Comparison of ENCODE assay signal across 23 mouse cellular contexts in genomic region chr3:109690566-109690965, GRCm38 (mm10).
DNase-seq lines count a peak whose midpoint lies in the region; ATAC-seq and TF ChIP-seq lines count a peak whose summit lies in the region.
"Had no signal": no experiment of that assay in that cellular context is flagged by ENCODE, and none has a peak within 500 bp of the region (broad histone marks: within the 10 kb centered on the region; RNA-seq: fewer than 3 reads in every experiment).

No protein-coding gene starts in this region.

- no peak overlapping the region for H3K4me3 ChIP-seq in forebrain, embryonic 11.5 days (ENCODE audit: low read depth, low read length)
- no peak overlapping the region for H3K4me3 ChIP-seq in forebrain, embryonic 15.5 days
- no peak overlapping the region for H3K4me3 ChIP-seq in forebrain, embryonic 13.5 days
- no peak overlapping the region for H3K4me3 ChIP-seq in forebrain, embryonic 10.5 days
- no peak overlapping the region for H3K4me3 ChIP-seq in midbrain, embryonic 14.5 days (replicated peaks; ENCODE audit: low read depth, low read length)
- no peak overlapping the region for H3K4me3 ChIP-seq in midbrain, embryonic 16.5 days (ENCODE audit: low read depth, low read length)
- H3K4me3 ChIP-seq: embryonic facial prominence, embryonic 10.5 days; embryonic facial prominence, embryonic 12.5 days had no signal

- H3K4me2 ChIP-seq in forebrain, embryonic 11.5 days (ENCODE audit: low read depth, low read length, severe bottlenecking) = no peak overlapping the region
- no peak overlapping the region for H3K4me2 ChIP-seq in forebrain, embryonic 15.5 days (replicated peaks)
- no peak overlapping the region for H3K4me2 ChIP-seq in forebrain, embryonic 13.5 days
- no peak overlapping the region for H3K4me2 ChIP-seq in midbrain, embryonic 14.5 days (ENCODE audit: low read length)
- no peak overlapping the region for H3K4me2 ChIP-seq in midbrain, embryonic 16.5 days (ENCODE audit: low read length)
- H3K4me2 ChIP-seq: embryonic facial prominence, embryonic 12.5 days had no signal

- H3K4me1 ChIP-seq in forebrain, embryonic 11.5 days (replicated peaks; ENCODE audit: control insufficient read depth, insufficient read depth, low read length) = no peaks in the 10 kb centered on the region
- H3K4me1 ChIP-seq in forebrain, embryonic 15.5 days = 0 out of 2 replicates have a peak, but pooled peaks cover 3% of the 10 kb centered on the region
- peaks cover 5% of the 10 kb centered on the region; the same call in 1 of the 2 replicates for H3K4me1 ChIP-seq in forebrain, embryonic 13.5 days
- peaks cover 5% of the 10 kb centered on the region for H3K4me1 ChIP-seq in forebrain, embryonic 10.5 days
- H3K4me1 ChIP-seq in midbrain, embryonic 14.5 days (ENCODE audit: control insufficient read depth, insufficient read depth, low read length) = no peaks in the 10 kb centered on the region
- H3K4me1 ChIP-seq in midbrain, embryonic 16.5 days (ENCODE audit: control insufficient read depth, insufficient read depth, low read length) = no peaks in the 10 kb centered on the region
- H3K4me1 ChIP-seq: embryonic facial prominence, embryonic 10.5 days; embryonic facial prominence, embryonic 12.5 days had no signal

- H3K9ac ChIP-seq in forebrain, embryonic 11.5 days (ENCODE audit: low read length) = no peak overlapping the region
- no peak overlapping the region for H3K9ac ChIP-seq in forebrain, embryonic 15.5 days (replicated peaks)
- no peak overlapping the region for H3K9ac ChIP-seq in forebrain, embryonic 13.5 days
- no peak overlapping the region for H3K9ac ChIP-seq in midbrain, embryonic 14.5 days (replicated peaks; ENCODE audit: low read length)
- no peak overlapping the region for H3K9ac ChIP-seq in midbrain, embryonic 16.5 days (ENCODE audit: low read depth, low read length)
- H3K9ac ChIP-seq: embryonic facial prominence, embryonic 12.5 days had no signal

- H3K9me3 ChIP-seq in forebrain, embryonic 11.5 days (ENCODE audit: control insufficient read depth, low read length) = no peaks in the 10 kb centered on the region
- no peaks in the 10 kb centered on the region for H3K9me3 ChIP-seq in forebrain, embryonic 15.5 days
- H3K9me3 ChIP-seq in forebrain, embryonic 13.5 days (replicated peaks) = no peaks in the 10 kb centered on the region
- H3K9me3 ChIP-seq in forebrain, embryonic 10.5 days = no peaks in the 10 kb centered on the region
- no peaks in the 10 kb centered on the region for H3K9me3 ChIP-seq in midbrain, embryonic 14.5 days (ENCODE audit: control insufficient read depth, low read length)
- H3K9me3 ChIP-seq in midbrain, embryonic 16.5 days (replicated peaks; ENCODE audit: control insufficient read depth, low read length, poor library complexity, severe bottlenecking) = no peaks in the 10 kb centered on the region
- H3K9me3 ChIP-seq: embryonic facial prominence, embryonic 10.5 days; embryonic facial prominence, embryonic 12.5 days had no signal

- no peak for TF ChIP-seq CTCF in brain, embryonic 14.5 days (IDR thresholded peaks at IDR 0.05; ENCODE audit: borderline replicate concordance, extremely low read depth, insufficient read depth, insufficient read length)

- H3K36me3 ChIP-seq in forebrain, embryonic 11.5 days (ENCODE audit: control insufficient read depth, insufficient read depth, low read length) = no peaks in the 10 kb centered on the region
- no peaks in the 10 kb centered on the region for H3K36me3 ChIP-seq in forebrain, embryonic 15.5 days
- H3K36me3 ChIP-seq in forebrain, embryonic 13.5 days (ENCODE audit: poor library complexity, severe bottlenecking) = no peaks in the 10 kb centered on the region
- H3K36me3 ChIP-seq in forebrain, embryonic 10.5 days (replicated peaks) = no peaks in the 10 kb centered on the region
- no peaks in the 10 kb centered on the region for H3K36me3 ChIP-seq in midbrain, embryonic 14.5 days (ENCODE audit: control insufficient read depth, insufficient read depth, low read length)
- H3K36me3 ChIP-seq in midbrain, embryonic 16.5 days (ENCODE audit: control insufficient read depth, insufficient read depth, low read length) = no peaks in the 10 kb centered on the region
- H3K36me3 ChIP-seq: embryonic facial prominence, embryonic 10.5 days; embryonic facial prominence, embryonic 12.5 days; G1E had no signal

- no peaks in the 10 kb centered on the region for H3K27me3 ChIP-seq in forebrain, embryonic 11.5 days (ENCODE audit: control insufficient read depth, insufficient read depth, low read length)
- H3K27me3 ChIP-seq in forebrain, embryonic 15.5 days = no peaks in the 10 kb centered on the region
- H3K27me3 ChIP-seq in forebrain, embryonic 13.5 days = no peaks in the 10 kb centered on the region
- no peaks in the 10 kb centered on the region for H3K27me3 ChIP-seq in forebrain, embryonic 10.5 days (ENCODE audit: poor library complexity, severe bottlenecking)
- H3K27me3 ChIP-seq in midbrain, embryonic 14.5 days (ENCODE audit: control insufficient read depth, insufficient read depth, low read length) = no peaks in the 10 kb centered on the region
- H3K27me3 ChIP-seq in midbrain, embryonic 16.5 days (ENCODE audit: control insufficient read depth, insufficient read depth, low read depth, low read length) = no peaks in the 10 kb centered on the region
- H3K27me3 ChIP-seq: CH12.LX; embryonic facial prominence, embryonic 12.5 days; Patski had no signal

- no peak overlapping the region for H3K27ac ChIP-seq in forebrain, embryonic 11.5 days (ENCODE audit: low read depth, low read length)
- no peak overlapping the region for H3K27ac ChIP-seq in forebrain, embryonic 15.5 days (replicated peaks)
- no peak overlapping the region for H3K27ac ChIP-seq in forebrain, embryonic 13.5 days
- H3K27ac ChIP-seq in forebrain, embryonic 10.5 days = no peak overlapping the region
- H3K27ac ChIP-seq in midbrain, embryonic 14.5 days (replicated peaks; ENCODE audit: low read depth, low read length) = no peak overlapping the region
- H3K27ac ChIP-seq in midbrain, embryonic 16.5 days (ENCODE audit: low read length) = no peak overlapping the region
- H3K27ac ChIP-seq: embryonic facial prominence, embryonic 10.5 days; embryonic facial prominence, embryonic 12.5 days had no signal

- peak; percentile 52; the same call in 1 of the 2 replicates for ATAC-seq in forebrain, embryonic 11.5 days (replicated peaks; ENCODE audit: low FRiP score)
- no peak for ATAC-seq in forebrain, embryonic 15.5 days (replicated peaks)
- peak; percentile 54 for ATAC-seq in forebrain, embryonic 13.5 days
- ATAC-seq in midbrain, embryonic 14.5 days (ENCODE audit: low FRiP score, low TSS enrichment) = no peak
- no peak for ATAC-seq in midbrain, embryonic 16.5 days
- ATAC-seq: activated CD4-positive, CD25-positive, alpha-beta regulatory T cell, adult 4 months; CD4-positive, CD25-positive, alpha-beta regulatory T cell, adult 4 months; Patski had no signal

- WGBS in forebrain, embryonic 11.5 days = 37% methylated on average over 2 of the region's 2 CpGs
- WGBS in forebrain, embryonic 15.5 days = 17% methylated on average over 2 of the region's 2 CpGs
- 19% methylated on average over 2 of the region's 2 CpGs for WGBS in forebrain, embryonic 13.5 days
- WGBS in forebrain, embryonic 10.5 days = 54% methylated on average over 2 of the region's 2 CpGs
- 67% methylated on average over 2 of the region's 2 CpGs for WGBS in midbrain, embryonic 14.5 days
- WGBS in midbrain, embryonic 16.5 days = 62% methylated on average over 2 of the region's 2 CpGs

- no peak for TF ChIP-seq POLR2A in brain, embryonic 14.5 days (IDR thresholded peaks at IDR 0.05; ENCODE audit: borderline replicate concordance, extremely low read depth, insufficient read depth, insufficient read length, poor library complexity, severe bottlenecking)

- DNase-seq in forebrain, embryonic 11.5 days (ENCODE audit: low spot score) = no peak
- DNase-seq in forebrain, embryonic 10.5 days (ENCODE audit: extremely low spot score, low spot score) = no peak
- peak; percentile 4 for DNase-seq in midbrain, embryonic 14.5 days
- DNase-seq in brain, embryonic 14.5 days (ENCODE audit: low read depth) = peak; percentile 43
- DNase-seq: adrenal gland, adult 8-10 months; adrenal gland, postnatal 14 days; adrenal gland, postnatal 36 days; B cell, adult 2 months; cerebellum, adult 11 months; cerebellum, adult 18-20 months; cerebellum, adult 8-10 months; cerebellum, postnatal 10 days; cerebellum, postnatal 25 days had no signal

Comparison
In these comparisons a context has a peak if more than half of its experiments do, and no peak if none do; other contexts are left out.
1. ATAC-seq: peak in forebrain, embryonic 11.5 days (single experiment) and forebrain, embryonic 13.5 days (single experiment); none in forebrain, embryonic 15.5 days (single experiment), midbrain, embryonic 14.5 days (single experiment) and midbrain, embryonic 16.5 days (single experiment).
2. DNase-seq: peak in midbrain, embryonic 14.5 days (single experiment) and brain, embryonic 14.5 days (single experiment); none in forebrain, embryonic 11.5 days (single experiment) and forebrain, embryonic 10.5 days (single experiment).